Mouse (Mus musculus): ENCODE data around the gene St5.

Gene St5

DNA sequence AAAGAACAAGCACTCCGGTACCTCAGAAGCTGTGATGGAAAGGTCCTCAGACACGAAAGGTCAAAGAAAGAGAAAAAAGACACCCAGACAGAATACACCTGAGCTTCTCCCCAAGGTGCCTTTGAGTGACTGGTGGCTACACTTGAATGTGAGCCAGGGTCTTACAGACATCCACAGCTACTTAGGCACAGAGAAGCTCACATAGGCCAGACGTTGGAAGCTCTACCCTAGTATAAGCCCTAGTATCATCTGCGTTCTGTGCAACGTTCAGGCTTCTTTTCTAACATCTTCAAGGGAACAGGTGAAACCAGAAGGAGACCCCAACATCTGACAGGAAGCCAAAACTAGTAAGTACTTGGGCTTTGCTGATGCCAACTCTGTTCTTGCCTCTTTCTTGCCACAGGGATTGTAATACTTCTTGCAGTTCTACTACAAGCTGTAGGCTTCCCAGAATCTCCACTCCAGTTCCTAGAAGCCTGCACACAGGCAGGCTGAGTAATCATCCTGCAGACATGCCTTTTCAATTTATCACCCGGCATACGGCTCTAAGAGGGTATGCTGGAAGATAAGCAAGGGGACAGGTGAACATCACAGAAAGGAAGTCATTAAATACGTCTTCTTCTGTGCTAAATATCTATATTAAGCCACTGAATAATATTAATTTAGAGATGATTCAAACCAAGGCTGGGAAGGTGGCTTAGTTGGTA is 67.2 kb downstream of the St5 start:
- DNase-seq: no peak

GRCm38 (mm10) chr7:109633404-109634085 is 69.9 kb downstream of the St5 start:
- DNase-seq: no peak

DNA sequence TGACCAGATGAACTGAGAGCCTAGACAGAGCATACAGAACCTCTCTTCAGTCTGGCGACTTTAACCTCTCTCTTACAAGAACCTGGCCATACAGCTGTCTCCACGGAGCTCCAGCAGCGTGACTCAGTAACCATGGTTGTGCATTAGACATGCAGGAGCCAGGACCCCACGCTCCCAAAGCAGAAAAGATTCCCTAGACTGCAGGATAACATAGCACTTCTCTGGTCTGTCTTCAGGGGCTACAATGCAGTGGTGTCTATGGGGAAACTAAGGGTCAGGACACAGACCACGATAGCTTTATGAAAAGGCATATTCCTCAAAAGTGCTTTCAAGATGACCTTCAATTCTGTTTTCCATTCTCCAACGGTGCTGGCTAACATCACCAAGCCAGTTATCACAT is 72.1 kb downstream of the St5 start:
- no peak for DNase-seq

GRCm38 (mm10) chr7:109629871-109630778 is 73.3 kb downstream of the St5 start:
- no peak for DNase-seq

- DNase-seq: no peak
Observed at GRCm38 (mm10) chr7:109628935-109629609, 74.3 kb downstream of the St5 start.

- no peak for DNase-seq
Observed at GRCm38 (mm10) chr7:109627851-109628250, 75.6 kb downstream of the St5 start.

- DNase-seq: no peak
Observed at GRCm38 (mm10) chr7:109622234-109622838, 81.1 kb downstream of the St5 start.

DNA sequence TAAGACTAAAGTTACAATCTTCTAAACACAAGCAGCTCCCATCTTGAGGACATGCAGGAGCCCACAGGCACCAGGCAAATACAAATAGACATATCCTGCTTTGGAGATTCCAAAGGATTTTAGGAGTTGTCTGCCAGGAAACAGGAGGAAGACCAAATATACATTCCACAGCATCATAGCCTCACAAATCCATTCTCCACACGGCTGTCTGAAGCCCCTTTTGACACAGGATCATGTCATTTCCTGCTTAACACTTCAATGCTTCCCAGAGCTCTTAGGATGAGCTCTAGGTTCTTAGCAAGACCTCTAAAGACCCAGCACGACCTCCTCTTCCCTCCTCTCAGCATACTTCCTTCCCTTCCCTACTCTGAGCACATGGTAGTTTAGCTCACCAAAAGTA is 82.4 kb downstream of the St5 start:
- DNase-seq: no peak

- DNase-seq: no peak
Observed at GRCm38 (mm10) chr7:109620288-109620687, 83.1 kb downstream of the St5 start.

DNA sequence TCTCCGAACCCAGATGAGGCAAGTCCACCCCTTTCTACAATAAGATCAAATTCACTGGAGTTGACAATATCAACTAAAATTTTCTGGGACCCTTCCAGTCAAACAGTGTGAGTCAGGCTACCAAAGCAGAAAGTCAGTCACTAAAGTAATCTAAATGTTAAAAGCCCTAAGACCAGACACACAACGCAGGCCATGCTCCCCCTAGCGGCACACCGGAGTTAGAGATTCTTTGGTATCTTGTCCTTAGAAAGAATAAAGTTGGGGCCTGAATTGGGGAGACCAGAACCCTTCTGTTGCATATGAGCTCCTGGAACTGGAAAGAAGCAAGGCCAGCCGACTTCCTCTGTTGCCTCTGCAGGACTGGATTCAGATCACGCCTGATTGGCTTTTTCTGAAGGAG is 84.7 kb downstream of the St5 start:
- DNase-seq: peak; percentile 74

DNA sequence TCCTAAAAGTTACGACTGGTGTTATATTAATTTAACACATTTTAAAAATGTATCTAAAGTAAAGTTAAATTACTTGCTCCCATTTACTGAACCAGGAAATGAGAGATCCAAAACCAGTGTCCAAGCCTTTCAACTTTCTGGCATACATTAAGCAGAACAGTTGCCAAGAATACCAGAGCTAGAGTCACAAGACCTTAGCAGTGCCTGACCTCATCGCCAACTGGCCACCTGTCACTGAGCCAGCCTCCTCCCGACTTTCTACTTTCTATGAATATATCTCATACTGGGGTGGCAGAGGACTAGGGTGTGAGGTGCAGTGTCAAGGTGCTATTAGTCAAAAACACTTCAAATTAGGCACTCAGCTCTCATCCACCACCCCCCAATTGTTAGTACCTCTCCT is 85.6 kb downstream of the St5 start:
- DNase-seq: no peak

- peak; percentile 66 for DNase-seq
Observed at GRCm38 (mm10) chr7:109616034-109616979, 87.1 kb downstream of the St5 start.

DNA sequence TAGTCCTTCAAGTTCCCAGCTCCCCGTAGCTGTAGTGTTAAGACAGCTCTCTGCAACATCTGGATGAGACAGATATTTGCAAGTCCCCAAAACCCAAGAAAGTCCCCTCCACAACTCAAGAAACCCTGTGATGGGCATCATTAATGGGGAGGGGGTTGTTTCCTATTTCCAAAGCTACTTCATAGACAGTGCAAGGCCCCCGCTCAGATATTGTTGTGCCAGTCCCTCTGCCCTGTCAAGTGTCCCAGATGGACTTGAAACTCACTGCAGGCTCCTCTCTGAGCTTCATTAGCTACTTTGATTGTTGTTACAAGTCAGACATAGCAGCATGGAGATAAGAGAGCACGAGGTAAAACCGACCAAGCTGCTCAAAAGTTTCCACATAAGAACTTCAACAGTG is 87.8 kb downstream of the St5 start:
- DNase-seq: no peak

DNA sequence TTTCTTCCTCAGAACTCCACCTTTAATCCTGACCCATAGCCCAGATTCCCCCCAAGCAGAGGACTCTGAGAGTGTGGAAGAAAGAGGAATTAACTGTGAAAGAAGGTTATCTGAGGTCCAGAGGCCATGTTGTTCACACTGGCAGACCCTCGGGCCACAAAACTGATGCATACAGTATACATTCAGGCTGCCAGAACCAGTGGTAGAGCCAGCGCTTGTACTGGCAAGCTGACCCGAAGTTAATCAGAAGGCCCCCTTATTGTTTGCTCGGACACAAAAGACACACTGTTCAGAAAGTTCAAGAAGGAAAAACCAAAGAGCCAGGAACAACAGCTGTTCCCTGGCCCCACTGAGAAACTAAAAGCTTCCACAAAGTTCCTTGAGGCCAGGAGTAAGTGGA is 88.5 kb downstream of the St5 start:
- DNase-seq: no peak

DNA sequence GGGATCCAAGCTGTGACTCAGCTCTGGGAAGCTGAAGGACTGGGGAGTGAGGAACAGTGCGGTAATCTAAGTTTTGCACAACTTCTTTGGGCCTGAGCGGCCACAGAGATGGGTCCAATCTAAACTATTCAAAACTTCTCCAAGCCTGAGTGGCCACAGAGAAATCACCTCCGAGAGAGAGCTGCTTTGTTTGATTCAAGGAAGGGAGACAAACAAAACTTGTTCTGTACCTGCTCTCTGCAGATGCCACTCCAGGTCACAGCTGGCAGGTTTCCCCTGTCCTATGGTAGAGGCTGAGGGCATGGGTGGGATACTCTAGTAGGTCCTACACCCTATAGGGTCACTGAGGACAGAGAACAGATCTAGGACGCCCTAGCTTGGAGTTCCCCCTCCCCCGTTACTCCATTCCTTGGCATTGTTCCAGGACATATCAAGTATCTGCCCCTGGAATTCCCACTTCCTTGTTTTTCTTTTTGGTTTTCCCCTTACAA is 89.8 kb downstream of the St5 start:
- DNase-seq: no peak

DNA sequence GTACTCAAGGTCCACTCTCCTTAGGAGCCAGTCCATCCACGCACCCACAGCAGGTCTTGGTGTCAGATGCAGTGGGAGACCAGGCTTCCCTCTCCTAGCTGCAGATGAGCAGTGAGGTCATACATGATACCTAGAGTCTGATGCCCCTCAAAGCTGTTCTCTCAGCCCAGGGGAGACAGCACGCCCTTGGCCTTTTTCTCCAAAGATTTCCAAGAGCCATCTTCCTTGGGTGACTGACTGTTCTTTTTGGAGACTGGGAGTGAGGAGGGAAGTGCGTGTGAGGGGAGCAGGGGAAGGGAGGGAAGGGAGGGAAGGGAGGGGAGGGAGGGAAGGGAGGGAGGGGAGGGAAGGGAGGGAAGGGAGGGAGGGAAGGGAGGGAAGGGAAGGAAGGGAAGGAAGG is 90.4 kb downstream of the St5 start:
- no peak for DNase-seq

DNA sequence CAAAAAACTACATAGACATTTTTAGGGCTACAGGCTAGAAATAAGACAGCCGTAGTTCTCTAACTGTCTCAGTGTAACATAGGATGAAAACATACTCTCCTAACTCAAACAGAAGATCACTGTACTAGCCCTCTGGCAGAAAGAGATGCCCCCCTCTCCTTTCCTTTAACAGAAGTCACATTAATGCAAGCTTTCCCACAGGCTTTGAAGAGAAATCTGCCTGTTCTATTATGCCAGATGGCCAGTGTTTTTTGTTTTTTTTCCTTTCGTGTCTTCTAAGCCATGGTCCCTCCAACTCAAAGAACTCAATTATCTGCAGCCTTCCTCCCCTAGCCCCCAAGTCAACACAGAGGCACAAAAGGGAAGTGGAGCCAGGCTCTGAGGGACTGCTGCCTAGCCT is 90.9 kb downstream of the St5 start:
- DNase-seq: no peak

- DNase-seq: no peak
Observed at GRCm38 (mm10) chr7:109610348-109610747, 93.1 kb downstream of the St5 start.

- DNase-seq: no peak
Observed at GRCm38 (mm10) chr7:109609565-109610345, 93.7 kb downstream of the St5 start.

GRCm38 (mm10) chr7:109608831-109609230 is 94.6 kb downstream of the St5 start:
- no peak for DNase-seq
